Mouse (Mus musculus): ENCODE measurements around the gene Inha. TPM values are rescaled to one million over a fixed set of nuclear protein-coding genes. Genes with fewer than 3 reads are reported as not detected.

The Inha gene
- total RNA-seq, 2 experiments from 2014 or later = 42.4 to 42.8 TPM

GRCm38 (mm10) chr1:75516703-75517380 is 10.0 kb downstream of the Inha start:
- intact Hi-C loops (cut with DNase I) = no loop called here
- no peak for DNase-seq

DNA sequence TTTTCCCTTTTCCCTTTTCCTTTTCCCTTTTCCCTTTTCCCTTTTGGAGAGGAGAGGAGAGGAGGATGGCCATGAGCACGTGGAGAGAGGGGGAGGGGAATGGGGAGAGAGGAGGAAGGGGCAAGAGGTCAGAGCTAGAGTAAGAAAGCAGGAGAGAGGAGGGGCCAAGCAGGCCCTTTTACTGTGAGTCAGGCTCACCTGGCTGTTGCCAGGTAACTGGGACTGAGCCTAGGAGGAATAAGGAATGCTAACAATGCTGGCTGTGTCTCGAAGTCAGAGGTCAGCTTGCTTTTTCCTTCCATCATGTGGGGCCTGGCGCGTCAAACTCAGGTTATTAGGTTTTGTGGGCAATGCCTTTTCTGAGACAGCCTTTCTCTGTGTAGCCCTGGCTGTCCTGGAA is 11.1 kb downstream of the Inha start:
- intact Hi-C loops (cut with DNase I) = no loop called here
- no peak for DNase-seq

DNA sequence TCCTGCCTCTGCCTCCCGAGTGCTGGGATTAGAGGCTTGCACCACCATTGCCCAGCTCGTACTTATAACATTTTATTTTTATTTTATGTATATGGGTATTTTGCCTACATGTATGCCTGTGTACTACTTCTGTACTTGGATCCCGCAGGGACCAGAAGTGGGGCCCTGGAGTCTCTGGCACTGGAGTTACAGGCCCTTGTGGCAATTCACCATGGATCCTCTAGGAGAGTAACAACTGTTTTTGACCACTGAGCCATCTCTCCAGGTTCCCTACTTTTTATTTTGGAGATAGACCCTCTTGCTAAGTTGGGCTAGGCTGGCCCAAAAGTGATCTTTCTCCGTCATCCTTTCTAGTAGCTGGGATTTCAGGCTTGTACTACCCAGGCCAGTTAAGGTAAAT is 11.6 kb downstream of the Inha start:
- DNase-seq = no peak
- intact Hi-C loops (cut with DNase I) = no loop called here

DNA sequence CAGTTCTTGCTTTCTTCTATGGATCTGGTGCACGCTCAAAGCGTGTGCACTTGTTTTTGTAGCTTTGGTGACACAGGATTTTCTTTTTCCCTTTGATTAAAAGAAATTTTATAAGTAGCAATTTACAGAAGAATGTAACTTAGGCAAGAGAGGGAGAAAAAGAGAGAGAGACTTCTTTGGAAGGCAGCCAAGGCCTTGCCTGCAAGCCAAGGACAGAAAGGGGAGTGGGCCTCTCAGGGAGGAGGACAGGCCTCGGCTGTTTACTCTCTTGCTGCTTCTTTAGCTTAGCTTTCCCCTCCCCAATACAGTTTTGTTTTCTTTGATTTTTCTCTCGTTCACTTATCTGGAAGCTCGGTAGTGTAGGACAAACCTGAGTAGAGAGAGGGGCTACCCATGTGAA is 12.7 kb downstream of the Inha start:
- DNase-seq = no peak
- intact Hi-C loops (cut with DNase I) = no loop called here

- intact Hi-C loops (cut with DNase I) = no loop called here
Observed at GRCm38 (mm10) chr1:75521321-75522031, 14.6 kb downstream of the Inha start, which contains the start of gene Stk11ip. Stk11ip (plus strand) TSS chr1:75521529.

GRCm38 (mm10) chr1:75524679-75525078 is 17.8 kb downstream of the Inha start:
- no peak for DNase-seq
- intact Hi-C loops (cut with DNase I) = no loop called here

More at GRCm38 (mm10) chr1:75521321-75522031, 14.6 kb downstream of the Inha start, which contains the start of gene Stk11ip:
- DNase-seq = peak; percentile 92

GRCm38 (mm10) chr1:75530546-75530945 is 23.7 kb downstream of the Inha start:
- intact Hi-C loops (cut with DNase I) = no loop called here
- no peak for DNase-seq

DNA sequence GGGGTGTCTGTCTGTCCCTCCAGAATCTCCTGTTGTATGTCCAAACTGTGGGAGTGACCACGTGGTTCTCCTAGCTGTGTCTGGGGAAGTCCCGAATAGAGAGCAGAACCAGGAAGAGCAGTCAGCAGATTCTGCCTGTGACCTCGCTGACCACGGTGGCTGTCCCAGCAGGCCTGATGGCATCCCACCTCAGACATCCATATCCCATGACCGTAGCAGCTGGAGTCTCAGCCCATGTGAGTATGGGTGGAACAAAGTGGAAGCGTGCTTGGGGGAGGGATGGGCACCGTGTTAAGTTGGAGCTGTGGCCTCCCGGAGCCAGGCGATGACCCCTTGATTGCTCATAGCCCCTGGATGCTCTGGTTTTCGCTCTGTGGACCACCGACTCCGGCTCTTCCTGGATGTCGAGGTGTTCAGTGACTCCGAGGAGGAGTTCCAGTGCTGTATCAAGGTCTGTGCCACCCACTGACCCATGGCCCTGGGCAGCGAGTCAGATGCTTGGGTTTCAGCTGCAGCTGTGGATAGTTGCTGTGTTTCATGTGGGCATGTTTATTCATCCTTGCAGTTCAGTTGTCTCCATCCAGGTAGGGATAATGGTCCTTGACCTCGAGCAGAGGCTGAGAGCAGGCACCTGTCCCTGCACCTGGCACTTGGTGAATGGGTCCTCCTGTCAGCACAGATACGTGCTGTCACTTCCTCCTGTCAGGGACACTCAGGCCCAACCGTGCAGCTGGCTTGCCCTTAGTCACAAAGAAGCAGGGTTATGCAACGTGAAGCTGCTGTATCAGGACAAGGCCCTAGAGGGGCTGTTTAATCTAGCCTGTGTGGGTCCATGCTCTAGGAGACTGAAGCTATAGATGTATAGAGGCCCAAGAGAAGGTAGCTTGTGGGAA is 25.6 kb downstream of the Inha start:
- intact Hi-C loops (cut with DNase I) = no loop called here
- DNase-seq = no peak

- no peak for DNase-seq
- intact Hi-C loops (cut with DNase I) = no loop called here
Observed at GRCm38 (mm10) chr1:75533325-75534252, 26.7 kb downstream of the Inha start.

GRCm38 (mm10) chr1:75537587-75537986 is 30.7 kb downstream of the Inha start:
- intact Hi-C loops (cut with DNase I) = no loop called here
- no peak for DNase-seq

DNA sequence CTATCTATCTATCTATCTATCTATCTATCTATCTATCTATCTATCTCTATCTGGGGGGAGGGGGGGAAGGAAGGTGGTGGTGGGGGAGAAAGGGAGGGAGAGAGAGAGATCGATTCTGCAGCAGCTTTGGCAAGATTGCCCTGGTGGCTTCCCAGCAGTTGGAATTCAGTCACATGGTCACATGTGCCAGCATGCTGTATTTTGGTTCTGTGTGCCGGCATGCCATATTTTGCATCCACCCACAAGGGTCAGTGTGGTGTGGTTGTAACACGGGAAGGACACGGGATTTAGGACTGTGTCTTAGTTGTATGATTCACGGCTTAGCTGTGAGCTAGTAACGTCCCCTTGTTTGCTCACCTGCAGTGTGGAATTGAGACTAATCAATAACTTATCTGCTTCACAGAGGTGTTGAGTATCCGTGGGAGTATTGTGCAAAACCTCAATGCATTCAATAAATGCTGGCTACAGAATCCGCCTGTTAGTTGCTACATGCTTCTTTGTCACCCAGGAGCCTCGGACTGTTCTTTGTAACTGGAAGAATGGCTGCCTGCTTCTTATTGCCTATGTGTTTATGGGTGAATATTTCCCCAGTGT is 31.8 kb downstream of the Inha start:
- intact Hi-C loops (cut with DNase I) = no loop called here
- no peak for DNase-seq

GRCm38 (mm10) chr1:75541496-75541895 is 34.6 kb downstream of the Inha start:
- intact Hi-C loops (cut with DNase I) = no loop called here
- DNase-seq = no peak

- intact Hi-C loops (cut with DNase I) = no loop called here
- DNase-seq = no peak
Observed at GRCm38 (mm10) chr1:75544351-75544750, 37.5 kb downstream of the Inha start.

- DNase-seq = peak; percentile 63
- intact Hi-C loops (cut with DNase I) = no loop called here
Observed at GRCm38 (mm10) chr1:75545965-75546956, 39.4 kb downstream of the Inha start, which contains the start of gene Slc4a3. Slc4a3 (plus strand) TSS chr1:75546266.

- intact Hi-C loops (cut with DNase I) = no loop called here
- DNase-seq = no peak
Observed at GRCm38 (mm10) chr1:75547351-75547750, 40.5 kb downstream of the Inha start.

DNA sequence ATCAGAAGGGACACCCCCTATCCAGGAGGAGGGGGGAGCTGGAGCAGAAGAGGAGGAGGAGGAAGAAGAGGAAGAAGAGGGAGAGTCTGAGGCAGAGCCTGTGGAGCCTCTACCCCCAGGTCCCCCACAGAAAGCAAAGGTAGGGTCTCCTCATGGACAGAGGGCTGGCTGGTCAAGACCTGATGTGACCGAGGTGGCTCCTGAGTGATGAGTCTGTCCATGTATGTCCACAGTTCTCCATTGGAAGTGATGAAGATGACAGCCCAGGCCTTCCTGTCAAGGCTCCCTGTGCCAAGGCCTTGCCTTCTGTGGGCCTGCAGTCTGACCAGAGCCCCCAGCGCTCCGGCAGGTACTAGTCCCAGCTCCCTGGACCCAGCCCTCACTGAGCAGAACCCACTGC is 41.2 kb downstream of the Inha start:
- DNase-seq = no peak
- intact Hi-C loops (cut with DNase I) = no loop called here

- intact Hi-C loops (cut with DNase I) = no loop called here
- DNase-seq = no peak
Observed at GRCm38 (mm10) chr1:75548871-75549270, 42.0 kb downstream of the Inha start.

Data from left cerebral cortex, postnatal 4 days (tissue).